Mouse (Mus musculus) intestine, embryonic 14.5 days (tissue): ENCODE measurements around the gene Slc6a6. TPM values are rescaled to one million over a fixed set of nuclear protein-coding genes. Genes with fewer than 3 reads are reported as not detected.

Experiments
- ATAC-seq: fragments of 200-750 bp; cut with Nextera tagmentation; replicated peaks from 2 replicates; pipeline ENCODE4 v1.8.0; 2017; ENCODE audit warnings: low read depth, moderate number of reproducible peaks, moderate TSS enrichment, moderate library complexity; ENCODE audit not compliant: low FRiP score, low TSS enrichment
- DNase-seq: peaks from one replicate; pipeline ENCODE4 v3.0.0-alpha.2; 2018; ENCODE audit warnings: low spot score
- H3K27ac ChIP-seq: fragments of 300-500 bp; sonication (generic); 2 replicates; pipeline ENCODE4 v1.5.1; 2014; ENCODE audit warnings: low read depth, mild to moderate bottlenecking, control low read depth
- H3K27me3 ChIP-seq: fragments of 300-500 bp; sonication (generic); replicated peaks from 2 replicates; pipeline ENCODE4 v1.6.1; 2014; ENCODE audit warnings: low read length, control low read depth; ENCODE audit not compliant: control insufficient read depth, insufficient read depth
- H3K36me3 ChIP-seq: fragments of 300-500 bp; sonication (generic); 2 replicates; pipeline ENCODE4 v1.6.1; 2014; ENCODE audit warnings: low read length, control low read depth; ENCODE audit not compliant: control insufficient read depth, insufficient read depth
- H3K4me1 ChIP-seq: fragments of 300-500 bp; sonication (generic); replicated peaks from 2 replicates; pipeline ENCODE4 v1.6.1; 2014; ENCODE audit warnings: low read length, control low read depth, mixed read lengths; ENCODE audit not compliant: control insufficient read depth, insufficient read depth
- H3K4me2 ChIP-seq: fragments of 300-500 bp; sonication (generic); 2 replicates; pipeline ENCODE4 v1.6.1; 2014; ENCODE audit warnings: low read length
- H3K4me3 ChIP-seq: fragments of 300-500 bp; sonication (generic); 2 replicates; pipeline ENCODE4 v1.5.1; 2014; ENCODE audit warnings: low read depth, low read length, control low read depth, mixed read lengths
- H3K9ac ChIP-seq: fragments of 300-500 bp; sonication (generic); 2 replicates; pipeline ENCODE4 v1.6.1; 2014; ENCODE audit warnings: mild to moderate bottlenecking, low read length
- H3K9me3 ChIP-seq: fragments of 300-500 bp; sonication (generic); 2 replicates; pipeline ENCODE4 v1.6.1; 2016; ENCODE audit warnings: low read length, control low read depth; ENCODE audit not compliant: control insufficient read depth
- WGBS: fragments of 180-500 bp; shearing (Covaris S2); extraction: QIAGEN DNeasy Blood & Tissue Kit; methylation state at CpG from one replicate; pipeline ENCODE4 v1.1.7; 2014; 5-methylcytosine and 5-hydroxymethylcytosine counted together
- polyA plus RNA-seq: library from polyadenylated mRNA; unstranded; fragments of >200 nt; fragmentation: Nextera tagmentation; extraction: Ambion mirVana; gene quantifications from 2 replicates; pipeline ENCODE4 v1.2.1, GENCODE M21; 2014

The Slc6a6 gene
- polyA plus RNA-seq, 1 experiment from 2014 or later, result 69.0 TPM

DNA sequence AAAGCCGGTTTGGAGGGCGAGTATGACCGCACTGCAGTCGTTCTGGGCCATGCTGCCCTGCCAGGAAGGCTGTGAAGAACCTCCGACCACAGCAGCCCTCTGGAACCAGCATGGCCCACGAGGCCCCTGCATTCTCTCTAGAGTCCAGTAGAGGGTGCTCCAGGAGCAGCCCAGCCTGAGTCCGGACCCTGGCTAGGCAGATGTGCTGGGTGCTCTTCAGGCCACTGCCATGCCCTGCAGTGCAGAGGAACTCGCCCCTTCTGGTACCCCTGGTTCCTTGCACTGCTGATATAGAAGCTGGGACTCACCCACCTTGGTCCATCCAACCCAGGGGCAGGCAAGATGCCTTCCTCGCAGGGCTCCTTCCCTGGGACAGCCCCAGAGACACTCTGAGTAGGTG lies 92.7 kb downstream of the Slc6a6 start:
- peak; percentile 80 for ATAC-seq

GRCm38 (mm10) chr6:91779206-91779605 lies 95.4 kb downstream of the Slc6a6 start:
- no peak for ATAC-seq

More for the DNA sequence above, 92.7 kb downstream of the Slc6a6 start:
- WGBS, result 13% methylated on average over 9 of the region's 9 CpGs
- Histone ChIP-seq H3K9ac (no peak overlapping the region), H3K4me1 (no peaks in the 10 kb centered on the region), H3K27me3 (no peaks in the 10 kb centered on the region), H3K4me3 (no peak overlapping the region), H3K27ac (no peak overlapping the region), H3K9me3 (no peaks in the 10 kb centered on the region), H3K36me3 (no peaks in the 10 kb centered on the region), H3K4me2 (no peak overlapping the region)
- DNase-seq, result peak; percentile 79

DNA sequence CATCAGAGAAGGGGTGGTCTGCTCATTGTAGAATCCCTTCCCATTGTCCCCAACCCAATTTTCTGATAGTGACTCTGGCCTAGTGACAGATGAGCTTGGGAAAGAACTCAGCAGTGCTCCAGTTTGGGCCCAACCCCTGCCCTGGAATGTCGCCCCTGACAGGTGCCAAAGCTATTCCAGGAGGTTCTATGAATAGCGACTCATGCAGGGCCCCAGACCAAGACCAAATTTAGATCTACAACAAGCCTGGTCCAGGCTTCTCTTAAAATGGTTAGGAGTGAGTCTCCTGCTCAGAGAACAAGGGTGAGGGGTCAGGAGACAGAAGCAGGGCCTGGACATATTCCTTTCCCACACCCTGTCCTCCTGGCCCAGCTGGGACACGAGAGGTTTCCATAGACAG lies 101.2 kb downstream of the Slc6a6 start:
- H3K4me1 ChIP-seq, result no peaks in the 10 kb centered on the region
- no peaks in the 10 kb centered on the region for H3K36me3 ChIP-seq
- H3K27ac ChIP-seq, result no peak overlapping the region
- no peak overlapping the region for H3K4me3 ChIP-seq
- H3K4me2 ChIP-seq, result no peak overlapping the region
- DNase-seq (no peak), ATAC-seq (no peak)
- no peaks in the 10 kb centered on the region for H3K27me3 ChIP-seq
- no peak overlapping the region for H3K9ac ChIP-seq
- H3K9me3 ChIP-seq, result no peaks in the 10 kb centered on the region
- WGBS, result 75% methylated on average over 3 of the region's 3 CpGs

More at GRCm38 (mm10) chr6:91779206-91779605, 95.4 kb downstream of the Slc6a6 start:
- Histone ChIP-seq H3K4me3 (no peak overlapping the region), H3K27ac (no peak overlapping the region), H3K36me3 (no peaks in the 10 kb centered on the region), H3K4me2 (no peak overlapping the region), H3K27me3 (no peaks in the 10 kb centered on the region), H3K9ac (no peak overlapping the region), H3K4me1 (no peaks in the 10 kb centered on the region), H3K9me3 (no peaks in the 10 kb centered on the region)
- DNase-seq, result no peak
- 49% methylated on average over 9 of the region's 9 CpGs for WGBS

DNA sequence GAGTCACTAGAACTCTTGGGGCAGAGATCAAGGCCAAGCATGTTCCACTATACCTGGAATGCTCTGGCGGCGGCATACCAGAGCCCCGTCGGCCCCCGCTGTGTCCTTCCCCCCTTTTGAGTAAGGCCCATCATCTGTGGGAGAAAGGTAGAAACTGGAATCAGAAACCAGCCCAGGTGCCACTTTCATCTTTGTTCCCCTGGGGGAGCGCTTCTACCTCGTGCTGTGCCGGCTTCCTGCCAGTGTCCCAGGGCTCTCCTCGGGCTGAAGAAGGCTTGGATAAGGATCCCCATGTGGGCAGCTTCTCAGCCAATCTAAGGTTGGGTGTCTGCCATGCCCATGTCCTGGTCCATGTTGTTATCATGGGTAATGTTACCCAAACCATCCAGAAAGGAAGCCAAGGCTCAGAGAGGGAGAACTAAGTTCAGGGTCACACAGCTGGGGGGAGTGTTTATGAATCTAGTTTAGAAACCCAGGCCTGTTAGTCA lies 104.5 kb downstream of the Slc6a6 start:
- H3K4me2 ChIP-seq, result no peak overlapping the region
- no peaks in the 10 kb centered on the region for H3K9me3 ChIP-seq
- no peaks in the 10 kb centered on the region for H3K36me3 ChIP-seq
- no peaks in the 10 kb centered on the region for H3K27me3 ChIP-seq
- no peak overlapping the region for H3K9ac ChIP-seq
- 84% methylated on average over 9 of the region's 9 CpGs for WGBS
- DNase-seq (no peak), ATAC-seq (no peak)
- no peaks in the 10 kb centered on the region for H3K4me1 ChIP-seq
- H3K4me3 ChIP-seq, result no peak overlapping the region
- H3K27ac ChIP-seq, result no peak overlapping the region

DNA sequence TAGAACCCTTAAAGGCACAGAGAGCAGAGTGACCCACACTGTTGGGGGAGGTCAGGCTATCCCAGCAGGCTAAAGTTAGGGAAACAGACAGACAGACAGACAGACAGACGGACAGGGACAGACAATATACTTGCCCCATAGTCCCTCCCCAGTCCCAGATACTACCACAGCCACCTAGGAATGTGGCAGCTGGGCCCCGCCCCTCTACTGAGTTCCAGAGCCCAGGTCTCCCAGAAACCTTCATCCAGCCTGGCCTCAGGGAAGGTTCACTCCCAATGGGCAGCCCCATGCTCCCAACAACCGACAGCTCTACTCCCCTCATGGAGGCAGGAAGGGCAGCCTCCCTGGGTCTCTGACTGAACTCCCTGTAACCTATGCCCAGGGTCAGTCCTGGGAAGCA lies 111.8 kb downstream of the Slc6a6 start:
- ATAC-seq (no peak), DNase-seq (no peak)
- WGBS, result 47% methylated on average over 3 of the region's 3 CpGs
- Histone ChIP-seq H3K4me1 (no peaks in the 10 kb centered on the region; the same call in 1 of the 2 replicates), H3K4me3 (no peak overlapping the region), H3K9ac (no peak overlapping the region), H3K27ac (no peak overlapping the region), H3K4me2 (no peak overlapping the region), H3K36me3 (no peaks in the 10 kb centered on the region), H3K27me3 (no peaks in the 10 kb centered on the region), H3K9me3 (no peaks in the 10 kb centered on the region)

DNA sequence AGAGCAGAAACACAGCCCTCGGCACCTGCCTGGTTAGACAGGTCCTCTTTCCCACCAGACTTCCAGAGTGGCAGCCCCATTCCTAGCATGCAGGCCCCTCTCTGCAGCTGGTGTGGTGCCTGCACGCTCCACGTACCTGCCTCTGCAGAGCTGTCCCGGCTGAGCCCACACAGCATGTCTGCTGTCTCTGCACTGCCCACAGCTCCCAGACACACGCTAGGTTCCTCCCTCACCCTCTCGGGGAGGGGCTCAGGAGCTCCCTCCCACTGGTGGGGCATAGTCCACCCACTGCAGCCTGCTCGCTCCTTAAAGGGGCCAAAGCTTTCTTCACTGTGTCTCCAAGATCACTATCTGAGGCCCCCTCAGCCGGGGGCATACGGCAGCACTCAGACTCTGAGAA lies 112.2 kb downstream of the Slc6a6 start:
- DNase-seq, result no peak
- Histone ChIP-seq H3K36me3 (no peaks in the 10 kb centered on the region), H3K4me1 (no peaks in the 10 kb centered on the region; the same call in 1 of the 2 replicates), H3K27ac (no peak overlapping the region), H3K4me3 (no peak overlapping the region), H3K9ac (no peak overlapping the region), H3K4me2 (no peak overlapping the region), H3K9me3 (no peaks in the 10 kb centered on the region), H3K27me3 (no peaks in the 10 kb centered on the region)
- no peak for ATAC-seq
- WGBS, result 32% methylated on average over 9 of the region's 9 CpGs

GRCm38 (mm10) chr6:91796736-91797135 lies 112.9 kb downstream of the Slc6a6 start:
- DNase-seq, result no peak
- 94% methylated on average over 4 of the region's 4 CpGs for WGBS
- H3K4me1 ChIP-seq, result no peaks in the 10 kb centered on the region; the same call in 1 of the 2 replicates
- no peak overlapping the region for H3K27ac ChIP-seq
- ATAC-seq, result no peak
- no peaks in the 10 kb centered on the region for H3K36me3 ChIP-seq
- H3K4me2 ChIP-seq, result no peak overlapping the region
- no peak overlapping the region for H3K4me3 ChIP-seq
- H3K9me3 ChIP-seq, result no peaks in the 10 kb centered on the region
- no peaks in the 10 kb centered on the region for H3K27me3 ChIP-seq
- H3K9ac ChIP-seq, result no peak overlapping the region

DNA sequence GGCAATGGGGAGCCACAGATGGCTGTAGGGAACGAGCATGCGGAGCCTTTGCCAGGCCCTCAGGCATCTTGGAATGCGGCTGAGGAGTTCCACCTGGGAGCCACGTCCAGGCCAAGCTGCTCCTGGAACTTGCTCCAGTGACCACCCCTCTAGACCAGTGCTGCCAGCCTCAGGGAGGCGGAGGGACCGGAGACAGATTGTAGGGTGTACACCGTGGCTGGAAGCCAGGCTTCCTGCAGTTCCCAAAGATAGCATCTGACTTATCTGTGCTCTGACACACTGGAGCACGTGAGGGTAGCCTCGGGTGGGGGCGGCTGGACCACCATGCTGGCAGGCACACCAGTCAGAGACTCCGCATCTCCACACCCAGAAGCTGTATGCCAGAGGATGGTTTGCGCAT lies 114.6 kb downstream of the Slc6a6 start:
- DNase-seq (no peak), ATAC-seq (no peak)
- Histone ChIP-seq H3K36me3 (no peaks in the 10 kb centered on the region), H3K4me3 (no peak overlapping the region), H3K27me3 (no peaks in the 10 kb centered on the region), H3K9me3 (no peaks in the 10 kb centered on the region), H3K4me1 (no peaks in the 10 kb centered on the region; the same call in 1 of the 2 replicates), H3K9ac (no peak overlapping the region), H3K27ac (no peak overlapping the region), H3K4me2 (no peak overlapping the region)
- 57% methylated on average over 12 of the region's 12 CpGs for WGBS

GRCm38 (mm10) chr6:91804177-91804576 lies 120.3 kb downstream of the Slc6a6 start:
- 0 out of 2 replicates have a peak, but pooled peaks cover 3% of the 10 kb centered on the region for H3K4me1 ChIP-seq
- no peak overlapping the region for H3K9ac ChIP-seq
- DNase-seq, result no peak
- no peaks in the 10 kb centered on the region for H3K9me3 ChIP-seq
- H3K27ac ChIP-seq, result no peak overlapping the region
- ATAC-seq, result no peak
- peaks cover 27% of the 10 kb centered on the region for H3K27me3 ChIP-seq
- H3K36me3 ChIP-seq, result no peaks in the 10 kb centered on the region
- 39% methylated on average over 7 of the region's 7 CpGs for WGBS
- H3K4me3 ChIP-seq, result no peak overlapping the region
- no peak overlapping the region for H3K4me2 ChIP-seq
